Mouse (Mus musculus): ENCODE results near the gene Klhdc3.

DNA sequence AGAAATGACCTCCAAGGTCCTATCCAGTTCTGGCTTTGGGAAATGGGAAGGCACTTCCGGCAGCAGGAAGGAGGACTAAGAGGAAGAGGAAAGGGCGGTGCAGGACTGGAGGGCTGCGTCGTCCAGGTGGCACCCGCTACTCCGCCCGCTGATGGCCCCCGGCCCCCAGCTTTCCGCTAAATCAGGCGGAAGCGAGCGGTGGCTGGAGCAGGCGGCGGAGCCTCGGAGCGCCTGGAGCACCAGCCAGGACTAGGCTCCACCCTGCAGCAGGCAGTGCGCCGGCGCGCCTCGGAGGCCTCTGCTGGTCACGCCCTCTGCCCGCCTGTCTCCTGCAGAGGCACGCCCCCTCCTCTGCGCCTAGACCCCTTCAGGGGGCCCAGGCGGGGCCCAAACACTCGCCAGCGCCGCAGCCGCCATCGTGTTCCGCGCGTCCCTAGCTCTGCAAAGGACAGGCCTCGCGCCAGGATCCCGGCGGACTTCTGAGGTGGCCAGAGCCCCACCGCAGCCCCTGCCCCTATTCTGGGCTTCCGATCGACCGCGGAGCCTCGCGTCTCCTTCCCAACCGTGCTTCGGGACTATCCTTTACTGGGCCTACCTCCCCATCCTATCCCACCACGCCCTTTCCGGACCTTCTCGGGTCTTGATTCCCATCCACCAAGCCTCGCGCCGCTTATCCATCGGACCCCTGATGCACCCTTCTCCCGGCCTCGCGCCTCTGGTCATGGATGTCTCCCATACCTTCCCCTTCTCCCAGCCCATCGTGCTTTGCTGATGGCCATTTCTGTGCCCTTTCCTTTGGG lies 30.3 kb downstream of the Klhdc3 start, which contains the start of gene Cul7:
- no peak for TF ChIP-seq CTCF (IDR thresholded peaks at IDR 0.05; ENCODE audit: low read depth)
- peak; percentile 71 for TF ChIP-seq EP300 (IDR thresholded peaks at IDR 0.05; ENCODE audit: low read depth)

Data from heart, postnatal 0 days (tissue).